In the genomic region with DNA sequence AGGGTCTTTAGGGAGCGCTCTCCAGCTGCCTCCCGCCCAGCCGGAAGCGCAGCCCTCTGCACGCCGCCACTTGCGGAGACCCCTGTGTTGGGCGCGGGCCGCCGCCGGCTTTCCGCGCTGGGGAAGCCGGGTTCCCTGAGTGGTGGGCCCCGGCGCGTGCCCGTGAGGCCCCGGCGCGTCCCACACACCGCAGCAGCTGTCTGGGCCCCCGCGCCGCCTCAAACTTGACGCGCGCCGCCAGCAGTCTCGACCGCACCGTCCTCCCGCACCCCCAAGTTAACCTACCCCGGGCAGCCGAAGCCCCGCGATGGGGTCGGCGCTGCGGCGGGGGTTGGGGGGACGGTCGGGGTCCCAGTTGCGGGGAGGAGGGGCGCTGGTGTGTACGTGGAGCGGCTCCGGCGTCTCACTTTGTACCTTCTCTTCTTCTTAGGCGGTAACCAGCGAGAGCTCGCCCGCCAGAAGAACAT, we compare ENCODE assay signal across 8 mouse cellular contexts. TPM values are rescaled to one million over a fixed set of nuclear protein-coding genes. Genes with fewer than 3 reads are reported as not detected.
A peak's percentile ranks its signal among the peaks of the same experiment; 100 is the strongest.
DNase-seq lines count a peak whose midpoint lies in the region; ATAC-seq and TF ChIP-seq lines count a peak whose summit lies in the region.

No protein-coding gene starts in this region.

- H3K27me3 ChIP-seq in thymus, adult 2 months (ENCODE audit: control insufficient read depth, insufficient read depth, low read length) = no peaks in the 10 kb centered on the region
- H3K27me3 ChIP-seq in intestine, embryonic 14.5 days (replicated peaks; ENCODE audit: control insufficient read depth, insufficient read depth, low read length) = no peaks in the 10 kb centered on the region
- no peaks in the 10 kb centered on the region for H3K27me3 ChIP-seq in midbrain, embryonic 12.5 days

- H3K9me3 ChIP-seq in intestine, embryonic 14.5 days (ENCODE audit: control insufficient read depth, low read length) = no peaks in the 10 kb centered on the region
- no peaks in the 10 kb centered on the region for H3K9me3 ChIP-seq in midbrain, embryonic 12.5 days

- H3K27ac ChIP-seq in thymus, adult 2 months (ENCODE audit: control insufficient read depth, insufficient read depth, low read length) = peak overlapping the region; percentile 39
- H3K27ac ChIP-seq in intestine, embryonic 14.5 days (ENCODE audit: low read depth) = peak overlapping the region; percentile 95
- H3K27ac ChIP-seq in midbrain, embryonic 12.5 days (replicated peaks) = peak overlapping the region; percentile 95

- no peak for TF ChIP-seq POLR2A in thymus, adult 2 months (IDR thresholded peaks at IDR 0.05; ENCODE audit: control insufficient read depth, extremely low read depth, insufficient read depth, low read length, poor library complexity)

- H3K9ac ChIP-seq in intestine, embryonic 14.5 days (ENCODE audit: low read length) = peak overlapping the region; percentile 93
- H3K9ac ChIP-seq in midbrain, embryonic 12.5 days (replicated peaks) = peak overlapping the region; percentile 92

- ATAC-seq in intestine, embryonic 14.5 days (replicated peaks; ENCODE audit: low FRiP score, low TSS enrichment, low read depth) = peak; percentile 64
- ATAC-seq in midbrain, embryonic 12.5 days (ENCODE audit: low FRiP score, low read depth) = peak; percentile 67

- peaks cover 7% of the 10 kb centered on the region for H3K4me1 ChIP-seq in thymus, adult 2 months (replicated peaks; ENCODE audit: control insufficient read depth, insufficient read depth, low read length)
- peaks cover 18% of the 10 kb centered on the region for H3K4me1 ChIP-seq in intestine, embryonic 14.5 days (replicated peaks; ENCODE audit: control insufficient read depth, insufficient read depth, low read length)
- H3K4me1 ChIP-seq in midbrain, embryonic 12.5 days = peaks cover 25% of the 10 kb centered on the region

- DNase-seq in cerebellum, adult 9-10 months = peak; percentile 46
- DNase-seq in cerebellum, adult 18-20 months = no peak
- DNase-seq in thymus, adult 2 months = no peak
- DNase-seq in thymus, postnatal 0 days (ENCODE audit: low spot score) = no peak
- peak; percentile 72 for DNase-seq in intestine, embryonic 14.5 days (ENCODE audit: low spot score)
- DNase-seq in urinary bladder, postnatal 4 days (ENCODE audit: low spot score in 2 of 2) = no peak
- no peak for DNase-seq in frontal cortex, postnatal 14 days (ENCODE audit: low spot score in 2 of 2)

- peak; percentile 45; the same call in 1 of the 2 replicates for TF ChIP-seq CTCF in thymus, adult 2 months (IDR thresholded peaks at IDR 0.05; ENCODE audit: borderline replicate concordance, control insufficient read depth, extremely low read depth, insufficient read depth, low read length, poor library complexity)

- WGBS in thymus, adult 2 months = 1% methylated on average over 54 of the region's 54 CpGs
- WGBS in intestine, embryonic 14.5 days = 0% methylated on average over 54 of the region's 54 CpGs
- WGBS in midbrain, embryonic 12.5 days = under 1% methylated on average over 53 of the region's 54 CpGs

- H3K36me3 ChIP-seq in thymus, adult 2 months (ENCODE audit: control insufficient read depth, insufficient read depth, low read length) = no peaks in the 10 kb centered on the region
- peaks cover 31% of the 10 kb centered on the region for H3K36me3 ChIP-seq in intestine, embryonic 14.5 days (ENCODE audit: control insufficient read depth, insufficient read depth, low read length)
- H3K36me3 ChIP-seq in midbrain, embryonic 12.5 days = peaks cover 29% of the 10 kb centered on the region

- H3K4me2 ChIP-seq in intestine, embryonic 14.5 days (ENCODE audit: low read length) = peak overlapping the region; percentile 94
- peak overlapping the region; percentile 96 for H3K4me2 ChIP-seq in midbrain, embryonic 12.5 days (replicated peaks)

- peak overlapping the region; percentile 69 for H3K4me3 ChIP-seq in thymus, adult 2 months (ENCODE audit: control insufficient read depth, insufficient read depth, low read length)
- H3K4me3 ChIP-seq in intestine, embryonic 14.5 days (ENCODE audit: low read depth, low read length) = peak overlapping the region; percentile 97
- H3K4me3 ChIP-seq in midbrain, embryonic 12.5 days = peak overlapping the region; percentile 97

RNA-seq across cellular contexts. Expression of gene Serf2, which starts 0.6 kb away (rescaled TPM):
- 370 and 498 TPM in 2 replicates for polyA plus RNA-seq in thymus, adult 2 months (2012; rRNA removed)
- 522 and 560 TPM in 2 replicates for polyA plus RNA-seq in thymus, postnatal 0 days (2015; fragmentation: Nextera tagmentation; extraction: Ambion mirVana)
- polyA plus RNA-seq in intestine, embryonic 14.5 days (2014; fragmentation: Nextera tagmentation; extraction: Ambion mirVana) = 513 and 576 TPM in 2 replicates
- 456 and 461 TPM in 2 replicates for polyA plus RNA-seq in midbrain, embryonic 12.5 days (2016; fragmentation: Nextera tagmentation; extraction: Ambion mirVana)

RNA-seq across cellular contexts. Expression of gene Hypk, which starts 3.5 kb away (rescaled TPM):
- polyA plus RNA-seq in thymus, adult 2 months (2012; rRNA removed) = 7.7 and 8.9 TPM in 2 replicates
- 111 and 114 TPM in 2 replicates for polyA plus RNA-seq in thymus, postnatal 0 days (2015; fragmentation: Nextera tagmentation; extraction: Ambion mirVana)
- polyA plus RNA-seq in intestine, embryonic 14.5 days (2014; fragmentation: Nextera tagmentation; extraction: Ambion mirVana) = 84.8 and 93.4 TPM in 2 replicates
- 108 and 127 TPM in 2 replicates for polyA plus RNA-seq in midbrain, embryonic 12.5 days (2016; fragmentation: Nextera tagmentation; extraction: Ambion mirVana)

RNA-seq across cellular contexts. Expression of gene Ell3, which starts 5.5 kb away (rescaled TPM):
- polyA plus RNA-seq in thymus, adult 2 months (2012; rRNA removed) = 0.92 and 1.0 TPM in 2 replicates
- polyA plus RNA-seq in thymus, postnatal 0 days (2015; fragmentation: Nextera tagmentation; extraction: Ambion mirVana) = 1.6 TPM in 2 replicates
- polyA plus RNA-seq in intestine, embryonic 14.5 days (2014; fragmentation: Nextera tagmentation; extraction: Ambion mirVana) = 12.4 and 14.8 TPM in 2 replicates
- polyA plus RNA-seq in midbrain, embryonic 12.5 days (2016; fragmentation: Nextera tagmentation; extraction: Ambion mirVana) = 1.7 and 2.3 TPM in 2 replicates

RNA-seq across cellular contexts. Expression of gene Serinc4, which starts 7.0 kb away (rescaled TPM):
- 0.70 and 0.89 TPM in 2 replicates for polyA plus RNA-seq in thymus, adult 2 months (2012; rRNA removed)
- polyA plus RNA-seq in thymus, postnatal 0 days (2015; fragmentation: Nextera tagmentation; extraction: Ambion mirVana) = 0.14 and 0.27 TPM in 2 replicates
- polyA plus RNA-seq in intestine, embryonic 14.5 days (2014; fragmentation: Nextera tagmentation; extraction: Ambion mirVana) = 0.26 and 0.70 TPM in 2 replicates
- 0.85 and 1.2 TPM in 2 replicates for polyA plus RNA-seq in midbrain, embryonic 12.5 days (2016; fragmentation: Nextera tagmentation; extraction: Ambion mirVana)

RNA-seq across cellular contexts. Expression of gene Mfap1b, which starts 24.3 kb away (rescaled TPM):
- polyA plus RNA-seq in thymus, adult 2 months (2012; rRNA removed) = 5.0 and 5.1 TPM in 2 replicates
- polyA plus RNA-seq in thymus, postnatal 0 days (2015; fragmentation: Nextera tagmentation; extraction: Ambion mirVana) = 55.0 and 56.2 TPM in 2 replicates
- polyA plus RNA-seq in intestine, embryonic 14.5 days (2014; fragmentation: Nextera tagmentation; extraction: Ambion mirVana) = 40.9 and 49.4 TPM in 2 replicates
- polyA plus RNA-seq in midbrain, embryonic 12.5 days (2016; fragmentation: Nextera tagmentation; extraction: Ambion mirVana) = 66.4 and 70.8 TPM in 2 replicates

Comparison
In these comparisons a context has a peak if more than half of its experiments do, and no peak if none do; other contexts are left out.
1. DNase-seq: peak in cerebellum, adult 9-10 months (single experiment) and intestine, embryonic 14.5 days (single experiment); none in cerebellum, adult 18-20 months (0 of 2), thymus, adult 2 months (single experiment), thymus, postnatal 0 days (single experiment), urinary bladder, postnatal 4 days (0 of 2) and frontal cortex, postnatal 14 days (0 of 2).
2. H3K27ac ChIP-seq: peak in every context shown above with its lines; median percentile 95 in intestine, embryonic 14.5 days; 95 in midbrain, embryonic 12.5 days; 39 in thymus, adult 2 months.
3. Peak in every context shown above with its lines, with median percentiles within 50 percentile points of each other: H3K4me3 ChIP-seq.